Mouse (Mus musculus): ENCODE measurements around the gene Ltbp3.

- TF ChIP-seq CTCF (IDR thresholded peaks at IDR 0.05) (no peak), EP300 (IDR thresholded peaks at IDR 0.05) (no peak)
Measured at GRCm38 (mm10) chr19:5800632-5801431, 60.1 kb downstream of the Ltbp3 start.

Measured in lung, postnatal 0 days (tissue).